Mouse (Mus musculus): ENCODE results near the gene Smdt1.

- no peak for TF ChIP-seq NRF1 (IDR thresholded peaks at IDR 0.05; ENCODE audit: insufficient read depth, low read depth, low read length, poor library complexity, severe bottlenecking)
- TF ChIP-seq POLR2A (IDR thresholded peaks at IDR 0.05; ENCODE audit: control insufficient read depth in 1 of 2, insufficient read depth in 1 of 2, low read depth in 1 of 2, low read length in 2 of 2, poor library complexity in 1 of 2), result no peak
- no peak for TF ChIP-seq MXI1 (IDR thresholded peaks at IDR 0.05; ENCODE audit: low read depth, low read length)
- no peak for TF ChIP-seq HCFC1 (IDR thresholded peaks at IDR 0.05; ENCODE audit: low read depth, low read length)
- no peak for TF ChIP-seq SMC3 (IDR thresholded peaks at IDR 0.05; ENCODE audit: low read depth, low read length)
- TF ChIP-seq USF1 (IDR thresholded peaks at IDR 0.05; ENCODE audit: low read depth, low read length), result no peak
- TF ChIP-seq CTCF (IDR thresholded peaks at IDR 0.05 in 2 of 3, conservative IDR thresholded peaks at IDR 0.05 in 1 of 3; ENCODE audit: control insufficient read depth in 1 of 3, insufficient read depth in 1 of 3, low read depth in 2 of 3, low read length in 3 of 3, poor library complexity in 1 of 3, severe bottlenecking in 1 of 3), result no peak
- TF ChIP-seq ZC3H11A (IDR thresholded peaks at IDR 0.05; ENCODE audit: low read depth, low read length), result no peak
Observed at GRCm38 (mm10) chr15:82307107-82307506, 31.7 kb upstream of the Smdt1 start.
